Mouse (Mus musculus): ENCODE measurements around the gene Use1. TPM values are rescaled to one million over a fixed set of nuclear protein-coding genes. Genes with fewer than 3 reads are reported as not detected.

The Use1 gene
- polyA plus RNA-seq, 1 experiment from 2014 or later = 118 TPM

GRCm38 (mm10) chr8:71392871-71393270, 26.2 kb downstream of the Use1 start:
- ATAC-seq (ENCODE audit: insufficient number of reproducible peaks, insufficient read depth, low FRiP score, low TSS enrichment, low read depth) = no peak
- 5% methylated on average over 3 of the region's 3 CpGs for WGBS
- Histone ChIP-seq H3K4me1 (peaks cover 7% of the 10 kb centered on the region), H3K4me2 (peak overlapping the region; percentile 35), H3K36me3 (no peaks in the 10 kb centered on the region), H3K9ac (no peak overlapping the region), H3K9me3 (no peaks in the 10 kb centered on the region), H3K27ac (no peak overlapping the region), H3K4me3 (0 out of 2 replicates have a peak overlapping the region, but pooled peaks have one; percentile 11), H3K27me3 (no peaks in the 10 kb centered on the region)

DNA sequence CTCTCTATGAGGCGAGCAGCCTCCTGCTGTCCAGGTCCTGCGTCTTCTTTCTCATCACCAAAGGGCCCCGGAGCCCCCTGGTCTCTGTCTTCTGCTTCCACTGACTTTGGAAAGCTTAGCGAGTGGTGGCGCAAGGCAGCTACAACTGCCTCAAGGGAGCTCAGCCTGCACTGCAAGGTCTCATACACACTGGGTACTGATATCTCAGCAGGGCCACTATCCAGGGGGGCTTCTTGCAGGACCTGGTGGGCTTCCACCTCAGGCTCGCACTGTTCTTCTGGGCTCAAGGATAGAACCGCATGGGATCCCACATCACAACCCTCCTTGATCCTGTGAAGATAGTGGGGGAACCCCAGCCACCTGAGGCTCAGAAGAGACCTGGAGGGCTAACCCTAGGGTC, 27.8 kb downstream of the Use1 start:
- H3K27ac ChIP-seq = no peak overlapping the region
- 84% methylated on average over 7 of the region's 7 CpGs for WGBS

GRCm38 (mm10) chr8:71395071-71395470, 28.4 kb downstream of the Use1 start:
- 82% methylated on average over 10 of the region's 10 CpGs for WGBS
- Histone ChIP-seq H3K36me3 (peaks cover 18% of the 10 kb centered on the region), H3K4me1 (peaks cover 8% of the 10 kb centered on the region), H3K9ac (no peak overlapping the region), H3K27me3 (no peaks in the 10 kb centered on the region), H3K27ac (no peak overlapping the region), H3K4me2 (0 out of 2 replicates have a peak overlapping the region, but pooled peaks have one; percentile 11), H3K4me3 (no peak overlapping the region), H3K9me3 (no peaks in the 10 kb centered on the region)
- ATAC-seq (ENCODE audit: insufficient number of reproducible peaks, insufficient read depth, low FRiP score, low TSS enrichment, low read depth) = no peak

More for the DNA sequence above, 27.8 kb downstream of the Use1 start:
- no peak for ATAC-seq (ENCODE audit: insufficient number of reproducible peaks, insufficient read depth, low FRiP score, low TSS enrichment, low read depth)
- H3K9me3 ChIP-seq = no peaks in the 10 kb centered on the region
- peak overlapping the region; percentile 6; the same call in 1 of the 2 replicates for H3K4me3 ChIP-seq
- H3K4me1 ChIP-seq = peaks cover 8% of the 10 kb centered on the region
- peaks cover 13% of the 10 kb centered on the region for H3K36me3 ChIP-seq
- no peaks in the 10 kb centered on the region for H3K27me3 ChIP-seq
- peak overlapping the region; percentile 11 for H3K4me2 ChIP-seq
- H3K9ac ChIP-seq = 0 out of 2 replicates have a peak overlapping the region, but pooled peaks have one; percentile 11

- ATAC-seq (ENCODE audit: insufficient number of reproducible peaks, insufficient read depth, low FRiP score, low TSS enrichment, low read depth) = no peak
- 85% methylated on average over 9 of the region's 9 CpGs for WGBS
- Histone ChIP-seq H3K4me3 (peak within 1 kb of the TSS; percentile 81), H3K27me3 (no peaks in the 10 kb centered on the region), H3K9ac (peak within 1 kb of the TSS; percentile 84; the same call in 1 of the 2 replicates), H3K27ac (peak within 1 kb of the TSS; percentile 66), H3K36me3 (peaks cover 21% of the 10 kb centered on the region), H3K4me2 (peak within 1 kb of the TSS; percentile 92), H3K9me3 (no peaks in the 10 kb centered on the region), H3K4me1 (peaks cover 8% of the 10 kb centered on the region)
Measured at GRCm38 (mm10) chr8:71395629-71396028, 29.0 kb downstream of the Use1 start, which contains the start of gene Ushbp1. Gene Ushbp1 (minus strand): TSS chr8:71395802.

DNA sequence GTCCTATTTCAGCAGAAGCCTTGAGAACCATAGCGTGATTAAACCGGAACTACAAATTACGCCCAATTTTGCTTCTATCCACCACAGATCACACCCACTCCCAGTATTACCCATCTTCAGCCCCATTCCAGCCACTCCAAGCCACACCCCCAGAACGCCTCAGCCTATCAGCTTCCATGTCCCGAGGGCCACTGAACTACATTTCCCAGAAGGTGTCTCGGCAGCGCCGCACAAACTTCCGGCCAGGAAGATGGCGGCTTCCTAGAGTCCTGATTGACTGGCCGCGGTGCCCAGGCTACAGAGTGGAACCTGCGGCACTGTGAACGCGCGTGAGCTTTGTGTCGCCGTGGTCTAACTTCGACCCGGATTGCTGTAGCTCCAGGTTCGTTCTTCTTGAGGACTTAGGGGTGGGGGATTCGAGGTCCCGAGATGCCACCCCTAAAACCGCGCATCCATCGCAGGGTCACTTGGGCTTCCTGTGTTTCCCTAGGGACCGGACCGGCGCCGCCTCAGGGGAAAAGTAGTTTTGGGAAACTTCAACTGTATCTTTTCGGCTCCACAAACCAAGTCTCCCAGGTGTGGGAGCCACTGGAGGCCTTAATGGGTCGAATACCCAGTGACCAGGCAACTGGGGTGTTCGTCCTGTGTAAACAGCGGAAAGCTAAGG, 30.1 kb downstream of the Use1 start, which contains the start of gene Babam1:
Gene Babam1, plus strand, starts transcription at position 223 of the 667 bp plus-strand sequence.
- Histone ChIP-seq H3K36me3 (peaks cover 25% of the 10 kb centered on the region), H3K9ac (peak within 1 kb of the TSS; percentile 84), H3K27me3 (no peaks in the 10 kb centered on the region), H3K9me3 (no peaks in the 10 kb centered on the region), H3K4me3 (peak within 1 kb of the TSS; percentile 81), H3K27ac (peak within 1 kb of the TSS; percentile 66), H3K4me2 (peak within 1 kb of the TSS; percentile 92), H3K4me1 (peaks cover 8% of the 10 kb centered on the region)
- peak; percentile 93 for ATAC-seq (ENCODE audit: insufficient number of reproducible peaks, insufficient read depth, low FRiP score, low TSS enrichment, low read depth)
- WGBS = 1% methylated on average over 34 of the region's 34 CpGs

DNA sequence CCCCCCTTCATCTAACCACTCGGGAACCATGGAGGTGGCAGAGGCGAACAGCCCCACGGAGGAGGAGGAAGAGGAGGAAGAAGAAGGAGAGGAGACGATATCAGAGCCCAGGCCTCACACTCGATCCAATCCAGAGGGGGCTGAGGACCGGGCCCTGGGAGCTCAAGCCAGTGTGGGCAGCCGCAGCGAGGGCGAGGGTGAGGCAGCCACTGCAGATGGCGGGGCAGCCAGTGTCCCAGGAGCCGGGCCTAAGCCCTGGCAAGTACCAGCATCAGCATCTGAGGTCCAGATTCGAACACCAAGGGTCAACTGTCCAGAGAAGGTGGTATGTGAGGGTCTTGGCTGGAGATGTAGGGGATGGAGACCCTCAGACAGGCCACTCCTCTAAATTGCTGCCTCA, 31.1 kb downstream of the Use1 start:
- H3K9me3 ChIP-seq = no peaks in the 10 kb centered on the region
- ATAC-seq (ENCODE audit: insufficient number of reproducible peaks, insufficient read depth, low FRiP score, low TSS enrichment, low read depth) = no peak
- peaks cover 8% of the 10 kb centered on the region for H3K4me1 ChIP-seq
- no peaks in the 10 kb centered on the region for H3K27me3 ChIP-seq
- 88% methylated on average over 12 of the region's 12 CpGs for WGBS
- peak overlapping the region; percentile 84 for H3K9ac ChIP-seq
- H3K4me2 ChIP-seq = peak overlapping the region; percentile 92
- peaks cover 25% of the 10 kb centered on the region for H3K36me3 ChIP-seq
- H3K4me3 ChIP-seq = peak overlapping the region; percentile 81
- no peak overlapping the region for H3K27ac ChIP-seq

DNA sequence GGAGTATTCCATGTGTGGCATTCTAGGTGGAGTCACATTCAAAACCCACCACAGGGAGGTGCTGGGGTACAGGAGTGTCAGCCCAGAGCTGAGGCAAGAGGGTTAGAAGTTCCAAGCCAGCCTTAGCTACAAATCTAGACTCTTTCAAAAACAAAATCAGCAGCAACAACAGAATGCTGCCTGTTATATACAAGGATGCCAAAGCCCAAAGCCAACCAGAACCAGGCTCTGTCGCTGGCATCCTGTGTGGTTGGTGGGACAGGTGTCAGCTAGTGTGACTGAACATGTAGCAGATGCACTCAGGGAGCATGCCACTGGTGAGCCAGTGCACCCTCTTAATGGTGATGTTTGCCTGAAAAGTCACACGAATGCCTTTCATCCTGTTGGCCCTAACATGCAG, 34.2 kb downstream of the Use1 start:
- no peak overlapping the region for H3K4me3 ChIP-seq
- H3K27me3 ChIP-seq = no peaks in the 10 kb centered on the region
- no peak overlapping the region for H3K4me2 ChIP-seq
- H3K27ac ChIP-seq = no peak overlapping the region
- peaks cover 36% of the 10 kb centered on the region for H3K36me3 ChIP-seq
- ATAC-seq (ENCODE audit: insufficient number of reproducible peaks, insufficient read depth, low FRiP score, low TSS enrichment, low read depth) = no peak
- no peaks in the 10 kb centered on the region for H3K9me3 ChIP-seq
- H3K4me1 ChIP-seq = peaks cover 13% of the 10 kb centered on the region
- WGBS = 89% methylated on average over 2 of the region's 2 CpGs
- no peak overlapping the region for H3K9ac ChIP-seq

- Histone ChIP-seq H3K9ac (no peak overlapping the region), H3K4me3 (no peak overlapping the region), H3K4me2 (no peak overlapping the region), H3K36me3 (peaks cover 36% of the 10 kb centered on the region), H3K27me3 (no peaks in the 10 kb centered on the region), H3K27ac (no peak overlapping the region), H3K9me3 (no peaks in the 10 kb centered on the region), H3K4me1 (peaks cover 19% of the 10 kb centered on the region)
- ATAC-seq (ENCODE audit: insufficient number of reproducible peaks, insufficient read depth, low FRiP score, low TSS enrichment, low read depth) = no peak
Measured at GRCm38 (mm10) chr8:71401454-71401853, 34.8 kb downstream of the Use1 start.

- no peaks in the 10 kb centered on the region for H3K9me3 ChIP-seq
- no peak overlapping the region for H3K27ac ChIP-seq
- H3K9ac ChIP-seq = no peak overlapping the region
- 82% methylated on average over 9 of the region's 9 CpGs for WGBS
- H3K36me3 ChIP-seq = peaks cover 40% of the 10 kb centered on the region
- no peak overlapping the region for H3K4me3 ChIP-seq
- no peaks in the 10 kb centered on the region for H3K27me3 ChIP-seq
- ATAC-seq (ENCODE audit: insufficient number of reproducible peaks, insufficient read depth, low FRiP score, low TSS enrichment, low read depth) = no peak
- no peak overlapping the region for H3K4me2 ChIP-seq
- H3K4me1 ChIP-seq = peaks cover 25% of the 10 kb centered on the region
Measured at GRCm38 (mm10) chr8:71402446-71402964, 35.9 kb downstream of the Use1 start.

- no peaks in the 10 kb centered on the region for H3K27me3 ChIP-seq
- no peak overlapping the region for H3K4me3 ChIP-seq
- WGBS = 80% methylated on average over 6 of the region's 6 CpGs
- peaks cover 22% of the 10 kb centered on the region for H3K4me1 ChIP-seq
- H3K9ac ChIP-seq = no peak overlapping the region
- H3K9me3 ChIP-seq = no peaks in the 10 kb centered on the region
- no peak overlapping the region for H3K4me2 ChIP-seq
- H3K27ac ChIP-seq = no peak overlapping the region
- H3K36me3 ChIP-seq = peaks cover 46% of the 10 kb centered on the region
- ATAC-seq (ENCODE audit: insufficient number of reproducible peaks, insufficient read depth, low FRiP score, low TSS enrichment, low read depth) = no peak
Measured at GRCm38 (mm10) chr8:71403107-71403885, 36.6 kb downstream of the Use1 start.

- Histone ChIP-seq H3K9me3 (no peaks in the 10 kb centered on the region), H3K36me3 (peaks cover 46% of the 10 kb centered on the region), H3K27me3 (no peaks in the 10 kb centered on the region), H3K4me2 (no peak overlapping the region), H3K9ac (no peak overlapping the region), H3K27ac (no peak overlapping the region), H3K4me1 (peaks cover 22% of the 10 kb centered on the region), H3K4me3 (no peak overlapping the region)
- no peak for ATAC-seq (ENCODE audit: insufficient number of reproducible peaks, insufficient read depth, low FRiP score, low TSS enrichment, low read depth)
- WGBS = 91% methylated on average over 8 of the region's 8 CpGs
Measured at GRCm38 (mm10) chr8:71404011-71404410, 37.4 kb downstream of the Use1 start.
